Mouse (Mus musculus): Measurements from ENCODE around the gene Vmp1. TPM values are rescaled to one million over a fixed set of nuclear protein-coding genes. Genes with fewer than 3 reads are reported as not detected.

The Vmp1 gene
- polyA plus RNA-seq, 1 experiment = not detected

GRCm38 (mm10) chr11:86581943-86582542 is 101.6 kb downstream of the Vmp1 start:
- 92% methylated on average over 12 of the region's 12 CpGs for whole genome bisulfite sequencing
- peaks cover 4% of the 10 kb centered on the region; the same call in 1 of the 2 replicates for H3K4me1 ChIP-seq (ENCODE audit: control insufficient read depth, insufficient read depth, low read length)
- H3K4me3 ChIP-seq (ENCODE audit: insufficient read depth, low read depth, low read length) = no peak overlapping the region
- no peak for TF ChIP-seq POLR2A (IDR thresholded peaks at IDR 0.05; ENCODE audit: insufficient read depth, low read depth, low read length)
- TF ChIP-seq CTCF (IDR thresholded peaks at IDR 0.05; ENCODE audit: insufficient read depth, low read depth, low read length) = no peak
- no peak overlapping the region for H3K27ac ChIP-seq (ENCODE audit: insufficient read depth, low read depth, low read length)

GRCm38 (mm10) chr11:86581250-86581753 is 102.3 kb downstream of the Vmp1 start:
- Histone ChIP-seq H3K4me1 (ENCODE audit: control insufficient read depth, insufficient read depth, low read length) (peaks cover 4% of the 10 kb centered on the region; the same call in 1 of the 2 replicates), H3K4me3 (ENCODE audit: insufficient read depth, low read depth, low read length) (no peak overlapping the region), H3K27ac (ENCODE audit: insufficient read depth, low read depth, low read length) (no peak overlapping the region)
- 74% methylated on average over 11 of the region's 11 CpGs for WGBS
- TF ChIP-seq POLR2A (IDR thresholded peaks at IDR 0.05; ENCODE audit: insufficient read depth, low read depth, low read length) = no peak
- no peak for TF ChIP-seq CTCF (IDR thresholded peaks at IDR 0.05; ENCODE audit: insufficient read depth, low read depth, low read length)

GRCm38 (mm10) chr11:86580319-86581113 is 103.1 kb downstream of the Vmp1 start:
- H3K27ac ChIP-seq (ENCODE audit: insufficient read depth, low read depth, low read length) = no peak overlapping the region
- peaks cover 4% of the 10 kb centered on the region; the same call in 1 of the 2 replicates for H3K4me1 ChIP-seq (ENCODE audit: control insufficient read depth, insufficient read depth, low read length)
- TF ChIP-seq CTCF (IDR thresholded peaks at IDR 0.05; ENCODE audit: insufficient read depth, low read depth, low read length) (no peak), POLR2A (IDR thresholded peaks at IDR 0.05; ENCODE audit: insufficient read depth, low read depth, low read length) (no peak)
- H3K4me3 ChIP-seq (ENCODE audit: insufficient read depth, low read depth, low read length) = no peak overlapping the region
- WGBS = 88% methylated on average over 9 of the region's 9 CpGs

- no peak overlapping the region for H3K27ac ChIP-seq (ENCODE audit: insufficient read depth, low read depth, low read length)
- WGBS = 65% methylated on average over 10 of the region's 10 CpGs
- no peak for TF ChIP-seq CTCF (IDR thresholded peaks at IDR 0.05; ENCODE audit: insufficient read depth, low read depth, low read length)
- no peak for TF ChIP-seq POLR2A (IDR thresholded peaks at IDR 0.05; ENCODE audit: insufficient read depth, low read depth, low read length)
- no peak overlapping the region for H3K4me3 ChIP-seq (ENCODE audit: insufficient read depth, low read depth, low read length)
- peaks cover 4% of the 10 kb centered on the region; the same call in 1 of the 2 replicates for H3K4me1 ChIP-seq (ENCODE audit: control insufficient read depth, insufficient read depth, low read length)
These were observed 103.8 kb downstream of the Vmp1 start for GRCm38 (mm10) chr11:86579731-86580318.

- no peak for TF ChIP-seq CTCF (IDR thresholded peaks at IDR 0.05; ENCODE audit: insufficient read depth, low read depth, low read length)
- no peak for TF ChIP-seq POLR2A (IDR thresholded peaks at IDR 0.05; ENCODE audit: insufficient read depth, low read depth, low read length)
- Histone ChIP-seq H3K4me3 (ENCODE audit: insufficient read depth, low read depth, low read length) (no peak overlapping the region), H3K4me1 (ENCODE audit: control insufficient read depth, insufficient read depth, low read length) (peaks cover 4% of the 10 kb centered on the region; the same call in 1 of the 2 replicates), H3K27ac (ENCODE audit: insufficient read depth, low read depth, low read length) (no peak overlapping the region)
- 76% methylated on average over 25 of the region's 25 CpGs for WGBS
These were observed 104.6 kb downstream of the Vmp1 start for GRCm38 (mm10) chr11:86578809-86579730.

GRCm38 (mm10) chr11:86578106-86578808 is 105.4 kb downstream of the Vmp1 start:
- Histone ChIP-seq H3K27ac (ENCODE audit: insufficient read depth, low read depth, low read length) (no peak overlapping the region), H3K4me3 (ENCODE audit: insufficient read depth, low read depth, low read length) (no peak overlapping the region), H3K4me1 (ENCODE audit: control insufficient read depth, insufficient read depth, low read length) (peaks cover 4% of the 10 kb centered on the region; the same call in 1 of the 2 replicates)
- 77% methylated on average over 6 of the region's 6 CpGs for WGBS
- no peak for TF ChIP-seq CTCF (IDR thresholded peaks at IDR 0.05; ENCODE audit: insufficient read depth, low read depth, low read length)
- no peak for TF ChIP-seq POLR2A (IDR thresholded peaks at IDR 0.05; ENCODE audit: insufficient read depth, low read depth, low read length)

- no peak overlapping the region for H3K4me3 ChIP-seq (ENCODE audit: insufficient read depth, low read depth, low read length)
- peaks cover 4% of the 10 kb centered on the region; the same call in 1 of the 2 replicates for H3K4me1 ChIP-seq (ENCODE audit: control insufficient read depth, insufficient read depth, low read length)
- TF ChIP-seq POLR2A (IDR thresholded peaks at IDR 0.05; ENCODE audit: insufficient read depth, low read depth, low read length) = no peak
- no peak for TF ChIP-seq CTCF (IDR thresholded peaks at IDR 0.05; ENCODE audit: insufficient read depth, low read depth, low read length)
- 82% methylated on average over 4 of the region's 4 CpGs for WGBS
- H3K27ac ChIP-seq (ENCODE audit: insufficient read depth, low read depth, low read length) = no peak overlapping the region
These were observed 106.4 kb downstream of the Vmp1 start for GRCm38 (mm10) chr11:86577231-86577630.
